Mouse (Mus musculus): ENCODE data around the gene Pik3c2b. TPM values are rescaled to one million over a fixed set of nuclear protein-coding genes. Genes with fewer than 3 reads are reported as not detected.
A peak's percentile ranks its signal among the peaks of the same experiment; 100 is the strongest.

Gene Pik3c2b
- total and polyA plus RNA-seq, 2 experiments from 2014 or later, result 9.2 to 21.3 TPM

DNA sequence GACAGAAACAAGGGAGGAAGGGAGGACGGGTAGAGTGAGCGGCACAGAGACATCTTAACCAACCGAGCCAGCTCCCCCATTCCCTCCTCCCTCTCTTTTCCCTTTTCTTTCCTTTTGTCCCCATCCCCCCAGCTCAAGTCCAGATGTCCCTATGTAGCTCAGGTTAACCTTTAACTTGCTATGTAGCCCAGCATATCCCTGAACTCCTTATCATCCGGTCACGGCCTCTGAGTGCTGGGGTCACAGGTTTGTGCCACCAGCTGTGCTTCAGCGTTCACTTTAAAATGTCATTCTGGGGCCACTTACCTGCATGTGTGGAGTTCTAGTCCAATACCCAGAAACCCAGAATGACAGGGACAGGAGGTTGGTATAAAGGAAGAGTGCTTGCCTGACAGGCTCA lies 78.7 kb downstream of the Pik3c2b start:
- ATAC-seq (ENCODE audit: low FRiP score), result no peak
- no peaks in the 10 kb centered on the region for H3K27me3 ChIP-seq (ENCODE audit: insufficient read depth, low read length)
- WGBS, result 91% methylated on average over 6 of the region's 6 CpGs
- no peak overlapping the region for H3K4me3 ChIP-seq (ENCODE audit: low read depth, low read length)
- H3K4me1 ChIP-seq (ENCODE audit: insufficient read depth, low read length), result no peaks in the 10 kb centered on the region
- H3K4me2 ChIP-seq (ENCODE audit: low read depth, low read length, poor library complexity, severe bottlenecking), result no peak overlapping the region
- no peaks in the 10 kb centered on the region for H3K36me3 ChIP-seq (ENCODE audit: insufficient read depth, low read length)
- no peaks in the 10 kb centered on the region for H3K9me3 ChIP-seq (ENCODE audit: low read length)
- H3K9ac ChIP-seq (replicated peaks; ENCODE audit: low read length, poor library complexity, severe bottlenecking), result no peak overlapping the region
- DNase-seq (ENCODE audit: low spot score), result no peak
- no peak for TF ChIP-seq CTCF (IDR thresholded peaks at IDR 0.05)
- no peak overlapping the region for H3K27ac ChIP-seq (ENCODE audit: low read depth, low read length)

DNA sequence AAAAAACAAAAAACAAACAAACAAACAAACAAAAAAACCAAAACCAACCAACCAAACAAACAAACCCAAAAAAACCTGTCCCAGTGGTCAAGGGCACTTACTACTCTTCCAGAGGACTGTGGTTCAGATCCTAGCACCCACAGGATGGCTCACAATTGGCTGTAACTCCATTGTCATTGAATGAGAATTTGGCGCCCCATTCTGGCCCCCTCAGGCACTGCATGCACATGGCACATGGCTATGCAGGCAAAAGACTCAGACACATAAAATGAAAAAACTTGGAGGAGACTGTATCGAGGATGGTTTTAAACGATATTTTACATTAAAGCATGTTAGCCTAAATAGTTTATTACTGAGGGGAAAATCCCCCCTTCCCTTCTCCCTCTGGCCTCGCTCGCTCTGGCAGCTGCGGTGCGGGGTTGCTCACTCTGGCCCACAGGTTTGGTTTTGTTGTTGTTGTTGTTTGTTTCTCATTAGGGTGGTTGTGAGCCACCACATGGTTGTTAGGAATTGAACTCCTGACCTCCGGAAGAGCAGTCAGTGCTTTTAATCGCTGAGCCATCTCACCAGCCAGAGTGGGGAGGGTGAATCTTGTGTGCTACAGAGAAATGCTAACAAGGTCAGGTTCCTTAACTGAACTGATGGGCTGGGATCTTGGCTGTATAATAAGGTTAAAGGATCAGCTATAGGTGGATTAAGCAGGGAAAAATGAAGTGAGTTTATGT lies 80.3 kb downstream of the Pik3c2b start:
- no peak overlapping the region for H3K9ac ChIP-seq (replicated peaks; ENCODE audit: low read length, poor library complexity, severe bottlenecking)
- H3K4me3 ChIP-seq (ENCODE audit: low read depth, low read length), result no peak overlapping the region
- DNase-seq (ENCODE audit: low spot score) (no peak), ATAC-seq (ENCODE audit: low FRiP score) (no peak)
- no peak overlapping the region for H3K27ac ChIP-seq (ENCODE audit: low read depth, low read length)
- H3K9me3 ChIP-seq (ENCODE audit: low read length), result no peaks in the 10 kb centered on the region
- 93% methylated on average over 9 of the region's 9 CpGs for WGBS
- TF ChIP-seq CTCF (IDR thresholded peaks at IDR 0.05), result peak; percentile 23; the same call in 1 of the 2 replicates
- H3K36me3 ChIP-seq (ENCODE audit: insufficient read depth, low read length), result no peaks in the 10 kb centered on the region
- H3K4me1 ChIP-seq (ENCODE audit: insufficient read depth, low read length), result peaks cover 4% of the 10 kb centered on the region; the same call in 1 of the 2 replicates
- no peak overlapping the region for H3K4me2 ChIP-seq (ENCODE audit: low read depth, low read length, poor library complexity, severe bottlenecking)
- no peaks in the 10 kb centered on the region for H3K27me3 ChIP-seq (ENCODE audit: insufficient read depth, low read length)

DNA sequence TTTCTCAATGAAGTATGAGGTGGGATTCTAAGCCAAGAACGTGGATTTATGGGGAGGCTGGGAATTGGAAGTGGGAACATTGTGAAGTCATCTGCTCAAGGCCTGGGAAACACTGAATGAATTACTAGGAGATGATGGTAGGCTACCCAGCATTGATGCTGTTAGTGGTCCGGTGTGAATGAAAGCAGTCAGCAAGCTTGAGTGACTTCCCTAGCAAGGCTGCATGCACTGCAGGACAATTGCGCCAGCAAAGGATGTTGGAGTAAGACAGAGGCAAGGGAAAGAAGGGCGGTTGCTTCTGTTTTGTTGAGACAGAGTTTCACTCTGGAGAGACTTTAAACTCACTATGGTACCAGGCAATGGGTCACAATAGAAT lies 80.9 kb downstream of the Pik3c2b start:
- Histone ChIP-seq H3K9me3 (ENCODE audit: low read length) (no peaks in the 10 kb centered on the region), H3K4me1 (ENCODE audit: insufficient read depth, low read length) (peaks cover 4% of the 10 kb centered on the region; the same call in 1 of the 2 replicates), H3K27me3 (ENCODE audit: insufficient read depth, low read length) (no peaks in the 10 kb centered on the region), H3K4me2 (ENCODE audit: low read depth, low read length, poor library complexity, severe bottlenecking) (no peak overlapping the region), H3K4me3 (ENCODE audit: low read depth, low read length) (no peak overlapping the region), H3K36me3 (ENCODE audit: insufficient read depth, low read length) (no peaks in the 10 kb centered on the region), H3K9ac (replicated peaks; ENCODE audit: low read length, poor library complexity, severe bottlenecking) (no peak overlapping the region), H3K27ac (ENCODE audit: low read depth, low read length) (no peak overlapping the region)
- whole genome bisulfite sequencing, result 58% methylated on average over 4 of the region's 4 CpGs
- no peak for ATAC-seq (ENCODE audit: low FRiP score)
- no peak for TF ChIP-seq CTCF (IDR thresholded peaks at IDR 0.05)
- no peak for DNase-seq (ENCODE audit: low spot score)

DNA sequence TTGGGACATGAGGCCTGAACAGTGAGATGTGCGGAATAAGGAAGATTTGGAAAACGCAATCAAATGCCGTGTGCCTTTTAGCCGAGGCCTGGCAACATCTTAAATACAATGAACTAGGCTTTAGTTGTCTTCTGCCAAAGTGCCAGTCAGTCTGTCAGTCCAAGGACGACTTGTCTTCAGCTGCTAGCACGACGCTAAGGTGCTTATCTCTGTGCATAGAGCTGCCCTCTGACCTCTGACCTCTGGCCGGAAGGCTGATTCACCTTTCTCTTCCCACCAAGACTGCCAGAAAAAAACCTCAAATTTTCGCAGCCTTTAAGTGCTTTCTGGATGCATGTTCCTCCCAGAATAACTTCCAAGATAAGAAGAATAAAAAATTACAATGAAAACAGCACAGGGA lies 81.9 kb downstream of the Pik3c2b start:
- ATAC-seq (ENCODE audit: low FRiP score) (no peak), DNase-seq (ENCODE audit: low spot score) (no peak)
- H3K27me3 ChIP-seq (ENCODE audit: insufficient read depth, low read length), result no peaks in the 10 kb centered on the region
- no peak overlapping the region for H3K4me3 ChIP-seq (ENCODE audit: low read depth, low read length)
- no peaks in the 10 kb centered on the region for H3K9me3 ChIP-seq (ENCODE audit: low read length)
- H3K9ac ChIP-seq (replicated peaks; ENCODE audit: low read length, poor library complexity, severe bottlenecking), result no peak overlapping the region
- no peak for TF ChIP-seq CTCF (IDR thresholded peaks at IDR 0.05)
- H3K4me1 ChIP-seq (ENCODE audit: insufficient read depth, low read length), result peaks cover 4% of the 10 kb centered on the region; the same call in 1 of the 2 replicates
- no peak overlapping the region for H3K27ac ChIP-seq (ENCODE audit: low read depth, low read length)
- 53% methylated on average over 9 of the region's 9 CpGs for WGBS
- H3K36me3 ChIP-seq (ENCODE audit: insufficient read depth, low read length), result no peaks in the 10 kb centered on the region
- no peak overlapping the region for H3K4me2 ChIP-seq (ENCODE audit: low read depth, low read length, poor library complexity, severe bottlenecking)

DNA sequence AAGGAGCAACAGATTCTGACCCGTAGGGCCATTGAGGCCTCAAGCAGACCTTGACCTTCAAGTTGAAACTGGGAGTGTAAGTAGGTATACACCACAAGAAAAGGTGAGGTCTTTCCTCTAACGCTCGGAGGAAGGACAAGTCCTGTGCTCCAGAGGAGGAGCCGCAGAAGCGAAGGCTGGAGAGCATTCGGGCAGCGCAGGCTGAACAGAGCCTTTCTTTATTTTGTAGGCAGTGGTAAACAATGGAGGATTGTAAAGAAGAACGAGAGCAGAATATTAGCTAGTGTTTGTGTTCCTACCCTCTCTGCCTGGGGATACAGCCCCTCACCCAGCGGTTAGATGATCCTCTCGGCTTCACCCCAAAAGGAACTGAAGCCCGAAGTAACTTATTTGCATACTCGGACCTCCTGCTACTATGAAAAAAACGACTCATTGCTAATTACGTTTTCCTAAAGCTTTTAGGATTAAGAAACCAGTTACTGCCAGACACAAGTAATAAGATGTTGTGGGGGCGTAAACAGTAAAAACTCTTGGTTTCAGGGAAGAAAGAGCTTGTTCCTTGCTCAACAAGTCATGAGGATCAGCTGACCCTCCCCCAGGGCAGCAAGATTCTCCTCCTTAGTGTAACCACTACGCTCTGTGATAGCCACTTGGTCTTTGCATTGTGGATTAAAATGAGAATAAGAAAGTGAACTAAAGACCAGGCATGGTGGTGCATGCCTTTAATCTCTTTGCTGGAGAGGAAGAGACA lies 84.2 kb downstream of the Pik3c2b start:
- Histone ChIP-seq H3K27me3 (ENCODE audit: insufficient read depth, low read length) (no peaks in the 10 kb centered on the region), H3K4me2 (ENCODE audit: low read depth, low read length, poor library complexity, severe bottlenecking) (no peak overlapping the region)
- TF ChIP-seq CTCF (IDR thresholded peaks at IDR 0.05), result no peak

More for the DNA sequence above, 84.2 kb downstream of the Pik3c2b start:
- Histone ChIP-seq H3K4me3 (ENCODE audit: low read depth, low read length) (no peak overlapping the region), H3K27ac (ENCODE audit: low read depth, low read length) (peak overlapping the region; percentile 97), H3K4me1 (ENCODE audit: insufficient read depth, low read length) (peaks cover 4% of the 10 kb centered on the region; the same call in 1 of the 2 replicates), H3K36me3 (ENCODE audit: insufficient read depth, low read length) (no peaks in the 10 kb centered on the region), H3K9ac (replicated peaks; ENCODE audit: low read length, poor library complexity, severe bottlenecking) (no peak overlapping the region), H3K9me3 (ENCODE audit: low read length) (no peaks in the 10 kb centered on the region)
- peak; percentile 39 for DNase-seq (ENCODE audit: low spot score)
- ATAC-seq (ENCODE audit: low FRiP score), result no peak
- 15% methylated on average over 16 of the region's 16 CpGs for WGBS

Measured in midbrain, postnatal 0 days (tissue).